Mouse (Mus musculus) spleen, adult 2 months (tissue): Measurements from ENCODE around the gene Rtl3.

Source experiments
- CTCF ChIP-seq: fragments of 200-500 bp; IDR thresholded peaks from 2 replicates; pipeline ENCODE4 v1.5.1; 2011; ENCODE audit warnings: mild to moderate bottlenecking, inconsistent platforms; ENCODE audit not compliant: insufficient read depth, insufficient read length, insufficient replicate concordance; ENCODE audit errors: extremely low read depth
- POLR2A ChIP-seq: fragments of 200-500 bp; IDR thresholded peaks from 2 replicates; pipeline ENCODE4 v1.6.1; 2011; ENCODE audit warnings: low read depth, low read length, inconsistent platforms

DNA sequence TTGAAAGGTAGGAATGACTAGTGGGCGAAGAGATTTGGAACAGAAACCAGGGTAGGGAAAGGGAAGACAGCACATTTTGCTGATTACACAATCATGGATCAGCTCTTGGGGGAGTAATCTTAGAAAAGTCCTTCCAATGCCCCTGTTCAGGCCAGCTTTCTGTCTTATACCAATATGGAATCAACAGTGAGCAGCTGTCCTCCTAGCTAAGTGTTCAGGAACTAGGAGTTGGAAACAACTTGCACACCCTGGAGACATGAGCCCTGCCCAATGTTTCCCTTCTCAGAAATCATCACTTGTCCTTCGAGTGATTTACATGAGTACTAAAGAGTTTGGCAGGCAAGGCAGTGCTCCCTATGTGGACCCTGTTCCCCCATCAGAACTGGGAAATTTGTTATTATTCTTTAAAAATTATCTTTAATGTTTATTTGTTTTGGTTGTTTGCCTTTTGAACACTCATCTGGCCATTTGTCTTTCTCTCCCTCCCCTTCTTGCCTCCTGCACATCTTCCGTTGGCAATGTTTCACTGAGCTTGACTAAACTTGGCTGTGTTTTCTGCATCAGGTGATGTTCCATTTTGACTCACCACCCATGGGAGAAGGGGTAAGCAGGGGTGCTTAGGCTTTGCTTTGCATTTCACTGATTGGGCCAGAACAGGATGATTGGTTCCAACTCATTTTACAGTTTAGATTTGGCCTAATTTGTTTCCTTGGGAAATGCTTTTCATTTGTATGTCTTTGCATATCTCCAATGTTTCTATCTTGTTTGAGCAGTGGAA, 13.3 kb upstream of the Rtl3 start:
- TF ChIP-seq POLR2A (no peak), CTCF (no peak)
